Mouse (Mus musculus): ENCODE results near the gene Hecw2.
A peak's percentile ranks its signal among the peaks of the same experiment; 100 is the strongest.

The Hecw2 gene

DNA sequence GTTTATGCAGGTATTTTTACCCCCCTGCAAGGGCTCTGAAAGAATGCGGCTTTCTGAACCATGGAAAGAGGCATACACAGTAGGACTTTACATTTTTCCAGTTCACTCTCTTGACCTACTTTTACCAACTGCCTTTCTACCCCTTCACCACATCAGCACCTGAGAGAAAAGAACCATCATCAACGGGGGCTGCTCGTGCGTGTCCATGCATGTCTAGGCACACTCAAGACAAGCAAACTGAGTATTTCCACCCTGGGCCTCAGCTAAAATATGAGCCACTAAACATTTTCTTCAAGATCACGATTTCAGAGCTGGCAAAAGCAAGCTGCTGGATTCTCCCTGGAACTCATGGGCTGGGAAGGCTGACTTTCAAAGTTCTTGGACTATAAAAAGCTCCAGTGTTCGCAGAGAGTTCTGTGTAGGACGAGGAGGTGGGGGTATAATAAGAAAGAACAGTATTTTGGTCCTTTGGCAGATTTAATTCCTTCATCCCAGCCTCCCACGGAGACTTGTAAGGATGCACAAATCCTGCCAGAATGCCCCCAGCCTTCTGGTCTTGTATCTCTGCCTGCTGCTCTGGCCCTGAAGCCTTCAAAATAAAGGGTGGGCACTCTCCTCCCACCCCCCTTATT lies 76.5 kb downstream of the Hecw2 start:
- DNase-seq (ENCODE audit: low spot score) = peak; percentile 25

DNA sequence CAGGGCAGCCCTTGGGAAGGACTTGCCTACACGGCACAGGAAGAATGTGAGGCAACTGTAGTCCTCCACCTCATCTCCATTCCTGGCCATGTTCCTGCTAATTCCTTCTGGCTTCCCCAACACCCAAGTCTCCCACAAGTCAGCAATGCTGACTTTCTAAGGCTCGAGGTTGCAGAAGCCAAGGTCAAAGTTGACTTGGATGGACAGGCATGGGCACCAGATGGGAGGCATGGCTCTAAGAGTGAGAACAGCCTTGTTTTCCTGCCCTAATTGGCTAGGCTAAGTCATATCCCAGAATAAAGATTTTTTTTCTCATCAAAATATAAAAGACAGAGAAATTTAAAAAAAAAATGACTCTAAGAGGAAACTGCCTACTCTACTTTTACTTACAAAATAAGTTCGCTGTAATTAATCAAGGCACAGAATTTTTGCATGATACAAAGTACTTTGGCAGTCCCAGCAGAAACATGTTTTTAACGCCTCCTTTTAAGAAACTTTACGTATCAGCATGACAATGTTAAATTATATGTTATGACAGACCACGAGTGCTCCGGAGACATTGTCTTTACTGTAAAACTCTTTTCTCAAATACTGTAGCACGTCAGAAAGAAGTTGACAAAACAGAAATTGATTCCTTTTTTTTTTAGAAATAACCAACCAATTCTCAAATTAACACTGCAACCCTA lies 83.9 kb downstream of the Hecw2 start:
- no peak for DNase-seq (ENCODE audit: low spot score)

GRCm38 (mm10) chr1:54109255-54109654 lies 85.7 kb downstream of the Hecw2 start:
- DNase-seq (ENCODE audit: low spot score) = no peak

GRCm38 (mm10) chr1:54106756-54107155 lies 88.2 kb downstream of the Hecw2 start:
- DNase-seq (ENCODE audit: low spot score) = no peak

GRCm38 (mm10) chr1:54079708-54080107 lies 115.3 kb downstream of the Hecw2 start:
- DNase-seq (ENCODE audit: low spot score) = no peak

GRCm38 (mm10) chr1:54074456-54074855 lies 120.5 kb downstream of the Hecw2 start:
- DNase-seq (ENCODE audit: low spot score) = no peak

DNA sequence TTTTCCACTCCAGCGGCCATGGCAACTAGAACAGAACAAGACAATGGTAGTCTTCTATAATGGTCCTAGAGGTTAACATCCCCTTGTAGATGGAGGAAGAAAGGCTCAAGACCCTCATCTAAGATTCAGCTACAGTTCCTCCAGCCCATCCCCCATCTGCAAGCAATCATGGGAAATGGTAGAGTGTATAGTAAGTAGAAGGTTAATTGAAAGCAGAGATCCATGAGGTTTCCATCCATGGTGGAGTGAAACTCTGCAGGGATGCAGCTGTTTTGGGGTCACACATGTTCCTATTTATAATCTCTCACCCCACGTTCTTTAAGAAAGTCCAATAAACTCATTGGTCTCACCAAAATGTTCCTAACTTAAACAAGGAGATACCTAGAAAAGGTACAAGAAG lies 124.8 kb downstream of the Hecw2 start:
- no peak for DNase-seq (ENCODE audit: low spot score)

- DNase-seq (ENCODE audit: low spot score) = no peak
Observed at GRCm38 (mm10) chr1:54068248-54068647, 126.7 kb downstream of the Hecw2 start.

DNA sequence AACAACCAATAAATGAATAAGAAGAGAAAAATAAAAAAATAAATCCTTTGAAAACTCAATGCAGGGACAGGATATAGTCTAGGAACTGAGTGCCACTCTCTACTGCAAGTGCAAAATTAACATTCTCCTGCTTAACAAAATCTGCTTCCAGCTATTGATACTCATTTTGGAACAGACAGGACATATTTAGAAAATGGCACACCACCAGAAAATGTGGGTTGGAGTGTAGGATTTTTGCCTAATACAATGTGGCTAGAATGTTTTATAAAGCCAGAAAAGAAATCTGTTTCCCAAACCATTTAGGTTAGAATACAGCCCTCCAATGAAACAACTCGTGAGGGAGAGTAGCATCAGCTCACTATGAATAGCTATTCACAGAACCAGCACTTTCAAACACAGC lies 129.5 kb downstream of the Hecw2 start:
- DNase-seq (ENCODE audit: low spot score) = peak; percentile 81

DNA sequence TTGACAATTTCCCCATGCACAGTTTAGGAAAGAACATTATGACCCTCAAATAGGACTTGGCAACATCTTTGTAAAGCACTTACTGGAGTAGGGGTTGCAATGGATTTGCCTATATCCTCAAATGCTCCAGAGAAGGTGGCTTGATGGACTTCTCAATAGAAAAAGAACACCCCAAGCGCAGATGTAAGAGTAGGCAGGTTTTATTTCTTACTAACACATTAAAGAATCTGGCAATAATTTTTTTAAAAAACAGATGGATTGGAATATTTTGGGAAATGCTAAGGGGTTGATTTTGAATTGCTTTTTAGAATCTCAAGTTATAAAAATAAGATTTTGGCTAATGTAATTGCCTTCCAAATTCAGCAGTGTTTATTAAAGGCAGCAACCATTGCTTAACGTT lies 133.9 kb downstream of the Hecw2 start:
- DNase-seq (ENCODE audit: low spot score) = no peak

- DNase-seq (ENCODE audit: low spot score) = no peak
Observed at GRCm38 (mm10) chr1:54059731-54060130, 135.2 kb downstream of the Hecw2 start.

DNA sequence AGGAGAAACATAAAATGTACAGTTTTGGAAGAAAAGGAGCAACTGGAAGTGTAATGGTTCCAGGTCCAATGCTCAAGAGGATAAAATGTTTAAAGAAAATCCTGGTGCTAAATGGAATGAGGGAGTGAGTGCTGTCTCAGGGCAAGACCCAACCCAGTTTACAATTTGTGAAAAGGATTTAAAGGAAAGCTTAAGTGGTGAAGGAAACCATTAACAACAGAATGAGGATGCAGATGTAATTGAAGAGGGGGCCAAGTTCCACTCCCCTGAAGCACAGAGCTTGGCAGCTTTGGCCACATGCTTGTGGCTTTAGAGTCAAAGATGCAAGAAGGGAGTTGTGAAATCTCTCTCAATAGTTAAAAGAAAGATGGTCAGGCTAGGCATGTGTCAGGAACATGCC lies 142.2 kb downstream of the Hecw2 start:
- DNase-seq (ENCODE audit: low spot score) = no peak

- DNase-seq (ENCODE audit: low spot score) = no peak
Observed at GRCm38 (mm10) chr1:54046923-54047322, 148.0 kb downstream of the Hecw2 start.

- DNase-seq (ENCODE audit: low spot score) = no peak
Observed at GRCm38 (mm10) chr1:54039062-54039461, 155.9 kb downstream of the Hecw2 start.

GRCm38 (mm10) chr1:54017686-54018085 lies 177.3 kb downstream of the Hecw2 start:
- no peak for DNase-seq (ENCODE audit: low spot score)

DNA sequence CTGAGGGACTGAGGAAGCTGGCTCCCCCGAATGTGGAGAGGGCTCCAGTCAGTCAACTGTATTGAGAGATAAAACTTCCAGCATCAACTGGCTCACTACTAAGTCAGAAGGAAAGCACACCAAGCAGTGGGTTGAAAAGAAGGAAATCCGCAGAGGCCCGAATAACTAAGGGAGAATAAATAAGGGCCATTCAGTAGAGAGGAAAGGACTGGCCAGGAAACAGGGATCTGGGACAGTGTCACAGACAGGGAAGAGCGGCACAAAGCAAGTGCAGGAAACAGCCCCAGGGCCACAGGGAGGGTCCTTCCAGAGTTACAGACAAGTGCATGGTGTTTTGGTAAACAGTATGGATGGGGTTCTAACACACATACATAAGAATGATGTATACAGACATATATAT lies 179.2 kb downstream of the Hecw2 start:
- DNase-seq (ENCODE audit: low spot score) = no peak

GRCm38 (mm10) chr1:54012414-54012813 lies 182.6 kb downstream of the Hecw2 start:
- DNase-seq (ENCODE audit: low spot score) = no peak

GRCm38 (mm10) chr1:54009418-54010064 lies 185.4 kb downstream of the Hecw2 start:
- no peak for DNase-seq (ENCODE audit: low spot score)

- DNase-seq (ENCODE audit: low spot score) = no peak
Observed at GRCm38 (mm10) chr1:54005860-54006386, 189.0 kb downstream of the Hecw2 start.

- no peak for DNase-seq (ENCODE audit: low spot score)
Observed at GRCm38 (mm10) chr1:54003288-54003687, 191.7 kb downstream of the Hecw2 start.

GRCm38 (mm10) chr1:54002077-54002476 lies 192.9 kb downstream of the Hecw2 start:
- DNase-seq (ENCODE audit: low spot score) = no peak

GRCm38 (mm10) chr1:53997239-53997638 lies 197.7 kb downstream of the Hecw2 start:
- DNase-seq (ENCODE audit: low spot score) = no peak

DNA sequence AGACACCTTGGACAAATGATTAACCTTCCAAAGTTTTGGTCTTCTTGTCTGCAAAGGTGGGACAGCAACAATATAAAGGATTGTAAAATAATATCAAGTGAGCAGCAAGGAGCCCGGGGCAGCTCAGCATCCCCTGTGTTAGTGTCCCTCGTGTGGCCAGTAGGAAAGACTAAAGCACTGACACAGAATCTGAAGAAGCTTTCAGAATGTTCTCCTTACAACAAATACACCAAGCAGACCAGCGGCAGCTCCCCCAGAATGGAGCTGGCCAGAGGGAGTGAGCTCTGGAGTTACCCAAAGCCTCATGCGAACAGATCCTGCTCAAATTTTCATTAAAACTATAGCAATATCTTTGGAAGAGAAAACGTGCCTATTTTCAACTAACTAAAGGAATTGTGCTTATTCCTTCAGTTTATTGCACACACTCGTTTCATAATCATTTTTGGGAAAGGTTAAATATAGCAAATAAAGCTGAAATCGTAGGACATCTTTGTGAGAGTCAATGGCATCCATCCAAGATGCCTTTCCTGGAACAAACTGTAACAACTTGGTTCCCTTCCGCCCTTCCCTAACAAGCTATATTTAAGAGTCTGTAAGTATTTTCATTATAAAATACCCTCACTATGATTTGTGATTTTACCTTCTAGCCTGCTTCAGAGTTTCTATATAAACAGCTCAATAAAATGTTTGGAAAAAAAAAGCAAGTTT lies 208.6 kb downstream of the Hecw2 start:
- DNase-seq (ENCODE audit: low spot score) = no peak

Measured in layer of hippocampus, adult 9-10 months (tissue).